Mouse (Mus musculus) megakaryocyte, embryonic 14.5 days (primary cell): Measurements from ENCODE around the gene Dnmt3a.

Source experiments
- FLI1 ChIP-seq: IDR thresholded peaks from 2 replicates; pipeline ENCODE4 v1.6.1; 2012; ENCODE audit warnings: low read length, inconsistent platforms, mixed read lengths
- GATA1 ChIP-seq: IDR thresholded peaks from 3 replicates; pipeline ENCODE4 v1.6.1; 2012; ENCODE audit warnings: mixed read lengths, low read length, inconsistent platforms, borderline replicate concordance

DNA sequence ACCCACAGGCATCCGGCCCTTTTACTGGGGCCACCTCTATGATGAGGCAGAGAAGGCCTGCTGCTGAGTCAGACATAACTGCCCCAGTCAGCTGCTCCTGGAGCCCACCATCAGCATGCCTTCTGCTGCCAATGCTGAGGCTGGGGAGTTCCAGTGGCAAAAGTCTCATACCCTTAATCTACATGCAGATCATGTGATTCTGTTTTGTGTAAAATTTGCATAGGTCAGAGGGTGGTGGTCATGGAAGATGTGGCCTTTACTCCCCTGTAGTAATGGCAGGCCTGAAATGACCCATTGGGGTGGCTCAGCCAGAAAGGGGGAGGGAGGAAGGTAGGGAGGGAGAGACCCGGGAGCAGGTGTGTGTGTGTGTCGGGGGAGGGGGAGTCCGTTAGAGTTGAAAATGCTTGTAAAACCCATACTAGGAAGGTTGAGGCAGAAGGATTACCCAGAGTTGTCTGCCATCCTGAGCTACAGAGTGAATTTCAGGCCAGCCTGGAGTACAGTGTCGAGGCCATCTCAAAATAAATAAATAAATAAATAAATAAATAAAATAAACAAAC lies 16.1 kb upstream of the Dnmt3a start:
- TF ChIP-seq GATA1 (no peak), FLI1 (no peak)
